ENCODE assay signal across 10 mouse cellular contexts in genomic region chr12:8487959-8488651, GRCm38 (mm10). TPM values are rescaled to one million over a fixed set of nuclear protein-coding genes. Genes with fewer than 3 reads are reported as not detected.
DNase-seq lines count a peak whose midpoint lies in the region; ATAC-seq and TF ChIP-seq lines count a peak whose summit lies in the region.
"Had no signal": no experiment of that assay in that cellular context is flagged by ENCODE, and none has a peak within 500 bp of the region (broad histone marks: within the 10 kb centered on the region; RNA-seq: fewer than 3 reads in every experiment).

No protein-coding gene starts in this region.

- no peaks in the 10 kb centered on the region for H3K36me3 ChIP-seq in heart, embryonic 12.5 days
- no peaks in the 10 kb centered on the region for H3K36me3 ChIP-seq in limb, embryonic 12.5 days
- no peaks in the 10 kb centered on the region for H3K36me3 ChIP-seq in stomach, embryonic 14.5 days (ENCODE audit: control insufficient read depth, insufficient read depth, low read length)
- H3K36me3 ChIP-seq: heart, embryonic 15.5 days; neural tube, embryonic 12.5 days had no signal

- no peak overlapping the region for H3K9ac ChIP-seq in heart, embryonic 12.5 days
- H3K9ac ChIP-seq in limb, embryonic 12.5 days (replicated peaks): no peak overlapping the region
- no peak overlapping the region for H3K9ac ChIP-seq in stomach, embryonic 14.5 days (replicated peaks; ENCODE audit: low read depth, low read length)
- H3K9ac ChIP-seq: heart, embryonic 15.5 days; neural tube, embryonic 12.5 days had no signal

- H3K27ac ChIP-seq in layer of hippocampus, adult 2 months: 0 out of 2 replicates have a peak overlapping the region, but pooled peaks have one; percentile 2
- H3K27ac ChIP-seq in heart, embryonic 12.5 days (ENCODE audit: poor library complexity, severe bottlenecking): no peak overlapping the region
- no peak overlapping the region for H3K27ac ChIP-seq in limb, embryonic 12.5 days
- peak overlapping the region; percentile 61 for H3K27ac ChIP-seq in stomach, embryonic 14.5 days (ENCODE audit: low read length)
- H3K27ac ChIP-seq: heart, embryonic 15.5 days; neural tube, embryonic 12.5 days had no signal

- WGBS in heart, embryonic 12.5 days: 69% methylated on average over 5 of the region's 5 CpGs
- WGBS in limb, embryonic 12.5 days: 72% methylated on average over 5 of the region's 5 CpGs
- WGBS in stomach, embryonic 14.5 days: 43% methylated on average over 5 of the region's 5 CpGs

- no peak overlapping the region for H3K4me2 ChIP-seq in heart, embryonic 12.5 days
- no peak overlapping the region for H3K4me2 ChIP-seq in limb, embryonic 12.5 days
- no peak overlapping the region for H3K4me2 ChIP-seq in stomach, embryonic 14.5 days (replicated peaks; ENCODE audit: low read depth, low read length)
- H3K4me2 ChIP-seq: heart, embryonic 15.5 days; neural tube, embryonic 12.5 days had no signal

- H3K9me3 ChIP-seq in heart, embryonic 12.5 days (replicated peaks): no peaks in the 10 kb centered on the region
- no peaks in the 10 kb centered on the region for H3K9me3 ChIP-seq in limb, embryonic 12.5 days
- no peaks in the 10 kb centered on the region for H3K9me3 ChIP-seq in stomach, embryonic 14.5 days (ENCODE audit: control insufficient read depth, low read depth, low read length)
- H3K9me3 ChIP-seq: heart, embryonic 15.5 days; neural tube, embryonic 12.5 days had no signal

- no peaks in the 10 kb centered on the region for H3K27me3 ChIP-seq in heart, embryonic 12.5 days (replicated peaks)
- no peaks in the 10 kb centered on the region for H3K27me3 ChIP-seq in limb, embryonic 12.5 days
- H3K27me3 ChIP-seq in stomach, embryonic 14.5 days (ENCODE audit: control insufficient read depth, insufficient read depth, low read length): no peaks in the 10 kb centered on the region
- H3K27me3 ChIP-seq: heart, embryonic 15.5 days; neural tube, embryonic 12.5 days had no signal

- H3K4me1 ChIP-seq in heart, embryonic 12.5 days (replicated peaks): peaks cover 12% of the 10 kb centered on the region
- H3K4me1 ChIP-seq in limb, embryonic 12.5 days (replicated peaks): 0 out of 2 replicates have a peak, but pooled peaks cover 3% of the 10 kb centered on the region
- H3K4me1 ChIP-seq in stomach, embryonic 14.5 days (ENCODE audit: control insufficient read depth, insufficient read depth, low read length): peaks cover 15% of the 10 kb centered on the region

- no peak overlapping the region for H3K4me3 ChIP-seq in layer of hippocampus, adult 2 months
- no peak overlapping the region for H3K4me3 ChIP-seq in heart, embryonic 12.5 days
- no peak overlapping the region for H3K4me3 ChIP-seq in limb, embryonic 12.5 days (replicated peaks)
- no peak overlapping the region for H3K4me3 ChIP-seq in stomach, embryonic 14.5 days (ENCODE audit: low read depth, low read length)
- H3K4me3 ChIP-seq: heart, embryonic 15.5 days; neural tube, embryonic 12.5 days had no signal

- ATAC-seq in heart, embryonic 12.5 days (ENCODE audit: insufficient number of reproducible peaks, low FRiP score): peak; percentile 53; the same call in 1 of the 2 replicates
- ATAC-seq in limb, embryonic 12.5 days (ENCODE audit: insufficient number of reproducible peaks, insufficient read depth, low FRiP score, low TSS enrichment, low read depth): peak; percentile 66
- peak; percentile 78; the same call in 1 of the 2 replicates for ATAC-seq in stomach, embryonic 14.5 days (ENCODE audit: insufficient number of reproducible peaks, insufficient read depth, low FRiP score, low read depth)

- no peak for TF ChIP-seq CTCF in layer of hippocampus, adult 2 months (conservative IDR thresholded peaks at IDR 0.05)

- DNase-seq in layer of hippocampus, adult 2 months (ENCODE audit: low spot score in 2 of 2): no peak
- no peak for DNase-seq in layer of hippocampus, adult 9-10 months (ENCODE audit: low spot score)
- DNase-seq in adrenal gland, postnatal 10 days: peak; percentile 90
- no peak for DNase-seq in spleen, postnatal 14 days (ENCODE audit: low spot score in 2 of 2)
- DNase-seq in spleen, postnatal 4 days (ENCODE audit: low spot score in 2 of 2): no peak

RNA-seq across cellular contexts. Expression of gene Rhob, which starts 11.7 kb away (rescaled TPM):
- total RNA-seq in layer of hippocampus, adult 2 months (2021): 100 to 1,000 TPM; 359 to 361 TPM
- 100 to 1,000 TPM; 177 to 223 TPM for total RNA-seq in adrenal gland, postnatal 10 days (2021)
- polyA plus RNA-seq in heart, embryonic 12.5 days (2016; fragmentation: Nextera tagmentation; extraction: Ambion mirVana): 52.9 and 55.1 TPM in 2 replicates
- polyA plus RNA-seq in limb, embryonic 12.5 days (2016; fragmentation: Nextera tagmentation; extraction: Ambion mirVana): 32.4 and 35.1 TPM in 2 replicates
- polyA plus RNA-seq in stomach, embryonic 14.5 days (2014; fragmentation: Nextera tagmentation; extraction: Ambion mirVana): 52.8 and 58.5 TPM in 2 replicates

Comparison
In these comparisons a context has a peak if more than half of its experiments do, and no peak if none do; other contexts are left out.
1. H3K27ac ChIP-seq: peak in layer of hippocampus, adult 2 months (single experiment) and stomach, embryonic 14.5 days (single experiment); none in heart, embryonic 12.5 days (single experiment) and limb, embryonic 12.5 days (single experiment).
2. Peak in every context shown above with its lines, with median percentiles within 50 percentile points of each other: ATAC-seq.